Mouse (Mus musculus) liver, embryonic 16.5 days (tissue): Measurements from ENCODE around the gene Tmem217. TPM values are rescaled to one million over a fixed set of nuclear protein-coding genes. Genes with fewer than 3 reads are reported as not detected.
A peak's percentile ranks its signal among the peaks of the same experiment; 100 is the strongest.

Source experiments
- ATAC-seq: fragments of 200-750 bp; cut with Nextera tagmentation; 2 replicates; pipeline ENCODE4 v1.8.0; 2017; ENCODE audit warnings: low read depth, mild to moderate bottlenecking, moderate number of reproducible peaks, moderate library complexity
- H3K27ac ChIP-seq: fragments of 300-500 bp; sonication (generic); 2 replicates; pipeline ENCODE4 v1.5.1; 2014; ENCODE audit warnings: mild to moderate bottlenecking, low read length
- H3K27me3 ChIP-seq: fragments of 300-500 bp; sonication (generic); 2 replicates; pipeline ENCODE4 v1.6.1; 2014; ENCODE audit warnings: low read depth, low read length, mixed read lengths; ENCODE audit not compliant: control insufficient read depth, insufficient read depth
- H3K36me3 ChIP-seq: fragments of 300-500 bp; sonication (generic); 2 replicates; pipeline ENCODE4 v1.6.1; 2014; ENCODE audit warnings: mild to moderate bottlenecking; ENCODE audit not compliant: control insufficient read depth, insufficient read depth
- H3K4me1 ChIP-seq: fragments of 300-500 bp; sonication (generic); 2 replicates; pipeline ENCODE4 v1.6.1; 2014; ENCODE audit warnings: low read depth, low read length, mixed read lengths; ENCODE audit not compliant: control insufficient read depth
- H3K4me2 ChIP-seq: fragments of 300-500 bp; sonication (generic); 2 replicates; pipeline ENCODE4 v1.6.1; 2014; ENCODE audit warnings: low read depth, low read length, mixed read lengths
- H3K4me3 ChIP-seq: fragments of 300-500 bp; sonication (generic); 2 replicates; pipeline ENCODE4 v1.5.1; 2014; ENCODE audit warnings: low read depth, mild to moderate bottlenecking, low read length
- H3K9ac ChIP-seq: fragments of 300-500 bp; sonication (generic); 2 replicates; pipeline ENCODE4 v1.6.1; 2014; ENCODE audit warnings: low read depth, low read length
- H3K9me3 ChIP-seq: fragments of 300-500 bp; sonication (generic); replicated peaks from 2 replicates; pipeline ENCODE4 v1.6.1; 2016; ENCODE audit warnings: low read length; ENCODE audit not compliant: control insufficient read depth
- WGBS: fragments of 180-500 bp; shearing (Covaris S2); extraction: QIAGEN DNeasy Blood & Tissue Kit; methylation state at CpG from one replicate; pipeline ENCODE4 v1.1.7; 2014; ENCODE audit not compliant: insufficient replicate concordance; 5-methylcytosine and 5-hydroxymethylcytosine counted together
- polyA plus RNA-seq: library from polyadenylated mRNA; unstranded; fragments of >200 nt; fragmentation: Nextera tagmentation; extraction: Ambion mirVana; gene quantifications from 2 replicates; pipeline ENCODE4 v1.2.1, GENCODE M21; 2015

Tmem217 gene
- polyA plus RNA-seq, 1 experiment from 2014 or later = not detected

DNA sequence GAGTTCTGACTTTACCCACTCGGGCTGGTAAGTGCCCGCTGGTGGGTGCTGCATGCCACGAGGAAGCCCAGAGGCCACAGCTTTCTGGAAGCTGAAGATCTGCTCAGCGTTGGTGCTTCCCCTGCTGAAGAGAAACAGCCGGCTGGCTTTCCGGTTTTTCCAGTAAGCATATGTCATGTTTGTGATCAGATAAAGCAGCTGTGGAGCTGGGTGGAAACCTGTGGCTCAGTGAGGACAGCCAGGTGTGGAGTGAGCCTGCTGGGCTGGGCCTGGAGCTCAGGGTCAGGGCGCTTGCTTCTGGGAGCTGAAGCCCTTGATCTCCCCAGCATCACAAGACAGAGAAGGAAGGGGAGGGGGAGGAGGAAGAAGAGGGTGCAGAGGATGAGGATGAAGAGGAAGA lies 4.7 kb upstream of the Tmem217 start:
- WGBS = 61% methylated on average over 7 of the region's 7 CpGs
- no peak for ATAC-seq
- Histone ChIP-seq H3K4me3 (no peak overlapping the region), H3K4me2 (no peak overlapping the region), H3K27ac (no peak overlapping the region), H3K27me3 (no peaks in the 10 kb centered on the region), H3K36me3 (no peaks in the 10 kb centered on the region), H3K9me3 (no peaks in the 10 kb centered on the region), H3K9ac (no peak overlapping the region), H3K4me1 (peaks cover 4% of the 10 kb centered on the region; the same call in 1 of the 2 replicates)

DNA sequence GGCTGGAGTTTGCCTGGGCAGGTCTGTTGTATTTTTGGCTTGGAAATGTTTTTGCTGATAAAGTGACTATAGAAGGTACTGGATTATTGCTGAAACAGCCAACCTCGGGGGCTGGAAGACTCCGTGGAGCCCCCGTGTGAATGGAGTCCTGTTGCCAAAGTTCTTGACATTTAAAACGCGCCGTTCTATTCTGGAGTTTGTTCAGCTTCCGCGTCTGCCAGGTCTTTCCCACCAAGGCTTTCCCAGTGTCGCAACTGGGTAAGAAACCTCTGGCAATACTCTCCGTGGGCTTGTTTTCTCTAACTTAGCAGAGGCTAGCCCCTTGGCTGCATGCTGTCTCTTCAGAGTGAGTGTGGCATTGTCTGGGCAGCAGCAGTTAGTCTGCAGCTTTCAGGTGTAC lies 4.3 kb upstream of the Tmem217 start:
- no peaks in the 10 kb centered on the region for H3K9me3 ChIP-seq
- no peak overlapping the region for H3K4me3 ChIP-seq
- H3K27ac ChIP-seq = no peak overlapping the region
- peaks cover 4% of the 10 kb centered on the region; the same call in 1 of the 2 replicates for H3K4me1 ChIP-seq
- no peak for ATAC-seq
- H3K36me3 ChIP-seq = no peaks in the 10 kb centered on the region
- no peak overlapping the region for H3K9ac ChIP-seq
- 78% methylated on average over 10 of the region's 10 CpGs for WGBS
- H3K4me2 ChIP-seq = no peak overlapping the region
- no peaks in the 10 kb centered on the region for H3K27me3 ChIP-seq

DNA sequence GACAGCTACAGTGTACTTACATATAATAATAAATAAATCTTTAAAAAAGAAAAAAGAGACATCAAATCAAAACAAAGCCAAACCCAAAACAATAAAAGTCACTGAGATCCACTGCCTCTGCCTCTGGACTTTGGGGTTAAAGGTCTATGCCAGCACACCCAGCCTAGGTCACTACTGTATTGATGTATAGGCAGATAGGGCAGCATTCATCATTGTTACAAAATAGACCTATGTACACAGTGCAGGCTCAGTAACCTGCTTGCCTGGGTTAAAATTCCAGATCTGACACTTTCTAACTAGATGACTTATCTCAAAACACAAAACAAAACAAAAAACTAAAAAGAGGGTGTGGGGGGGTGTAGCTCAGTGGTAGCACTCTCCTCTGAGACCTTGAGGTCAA lies 2.0 kb upstream of the Tmem217 start:
- Histone ChIP-seq H3K36me3 (no peaks in the 10 kb centered on the region), H3K9me3 (no peaks in the 10 kb centered on the region), H3K9ac (no peak overlapping the region), H3K27ac (peak overlapping the region; percentile 25), H3K27me3 (no peaks in the 10 kb centered on the region), H3K4me2 (no peak overlapping the region), H3K4me1 (peaks cover 19% of the 10 kb centered on the region), H3K4me3 (no peak overlapping the region)
- ATAC-seq = peak; percentile 54

DNA sequence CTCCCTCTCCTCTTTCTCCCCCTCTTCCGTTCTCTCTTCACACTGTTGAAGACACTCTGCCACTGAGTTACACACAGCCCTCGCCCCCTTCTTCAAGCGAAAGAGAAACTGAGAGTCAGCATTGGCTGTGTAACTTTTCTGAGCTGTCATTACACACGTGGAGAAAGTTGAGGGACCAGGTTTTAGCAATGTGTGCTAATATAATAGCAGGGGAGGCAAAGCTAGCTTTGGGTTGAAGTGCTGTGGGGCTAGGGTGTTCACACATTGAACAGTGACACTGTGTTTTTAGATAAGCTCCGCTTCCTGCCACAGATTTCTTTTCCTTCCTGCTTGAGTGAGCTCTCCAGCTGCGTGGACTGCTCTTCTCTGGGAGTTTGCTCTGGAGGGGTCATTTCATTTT lies 1.2 kb downstream of the Tmem217 start:
- peaks cover 19% of the 10 kb centered on the region for H3K4me1 ChIP-seq
- ATAC-seq = no peak
- no peak overlapping the region for H3K9ac ChIP-seq
- WGBS = 12% methylated on average over 6 of the region's 6 CpGs
- no peaks in the 10 kb centered on the region for H3K27me3 ChIP-seq
- no peak overlapping the region for H3K27ac ChIP-seq
- H3K36me3 ChIP-seq = no peaks in the 10 kb centered on the region
- no peak overlapping the region for H3K4me3 ChIP-seq
- no peaks in the 10 kb centered on the region for H3K9me3 ChIP-seq
- H3K4me2 ChIP-seq = peak overlapping the region; percentile 83

DNA sequence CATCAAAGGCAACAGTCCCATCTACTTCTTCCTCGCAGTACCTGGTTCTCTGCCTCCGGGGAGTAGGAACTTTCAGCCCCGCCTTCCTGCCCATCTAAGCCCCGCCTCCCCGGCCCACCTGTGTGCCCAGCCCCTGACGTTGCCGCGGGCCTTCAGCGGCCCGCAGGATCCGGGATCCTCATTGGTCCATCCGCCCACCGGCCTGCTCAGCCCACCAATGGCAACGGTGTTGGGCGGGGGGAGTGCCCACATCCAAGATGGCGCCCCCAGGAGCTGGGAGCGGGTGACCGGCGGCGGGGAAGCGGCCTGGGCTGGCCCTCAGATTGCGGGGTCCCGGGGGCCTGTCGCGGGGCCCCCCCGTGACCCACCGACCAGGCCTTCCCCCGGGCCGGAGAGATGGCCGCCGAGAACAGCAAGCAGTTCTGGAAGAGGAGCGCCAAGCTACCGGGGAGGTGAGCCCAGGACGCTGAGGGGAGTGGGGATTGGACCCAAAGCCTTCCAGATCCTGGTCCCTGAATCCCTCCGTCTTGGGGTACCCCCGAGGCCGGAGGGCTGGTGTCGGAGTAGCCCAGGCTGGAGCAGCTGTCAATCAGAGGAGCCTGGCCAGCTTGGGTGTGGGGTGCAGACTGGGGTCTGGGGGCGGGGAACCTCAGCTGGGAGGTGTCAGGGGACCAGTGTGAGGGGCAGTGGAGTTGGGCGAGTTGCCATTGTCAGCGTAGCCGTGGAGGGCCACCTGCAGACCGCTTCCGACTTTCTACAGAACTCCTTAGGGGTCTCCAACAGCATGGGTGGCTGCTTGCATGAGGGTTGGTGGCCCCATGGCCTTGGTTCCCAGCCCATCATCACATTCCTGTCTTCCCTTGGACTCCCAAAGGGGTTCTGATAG lies 2.4 kb downstream of the Tmem217 start, which contains the start of the genes Gm17657 and Tbc1d22b:
Gene Gm17657, minus strand, starts transcription at position 96 of the 886 bp plus-strand sequence.
Gene Tbc1d22b, plus strand, starts transcription at position 243 of the 886 bp plus-strand sequence.
- Histone ChIP-seq H3K27me3 (no peaks in the 10 kb centered on the region), H3K36me3 (no peaks in the 10 kb centered on the region), H3K9me3 (no peaks in the 10 kb centered on the region), H3K4me1 (peaks cover 19% of the 10 kb centered on the region), H3K9ac (peak within 1 kb of the TSS; percentile 76), H3K4me2 (peak within 1 kb of the TSS; percentile 83), H3K27ac (0 out of 2 replicates have a peak within 1 kb of the TSS, but pooled peaks have one; percentile 8), H3K4me3 (peak within 1 kb of the TSS; percentile 72)
- WGBS = under 1% methylated on average over 44 of the region's 44 CpGs
- ATAC-seq = peak; percentile 98

DNA sequence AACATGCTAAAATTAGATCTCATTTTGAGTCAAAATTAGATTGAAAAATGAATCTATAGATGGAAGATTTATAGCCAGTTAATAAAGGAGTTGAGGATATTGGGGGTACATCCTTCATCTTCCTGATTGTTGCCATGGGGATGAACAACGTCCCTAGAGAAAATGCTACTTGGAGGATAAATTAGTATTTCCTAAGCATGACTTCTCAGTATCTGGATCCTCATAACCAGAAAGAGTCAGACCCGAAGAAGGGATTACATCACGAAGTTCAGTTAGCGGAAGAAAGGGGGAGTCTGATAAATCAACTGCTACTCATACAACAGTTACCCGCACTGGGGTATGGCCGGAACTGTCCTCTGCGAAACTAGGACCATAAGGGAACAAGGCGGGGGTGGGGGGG lies 3.2 kb downstream of the Tmem217 start:
- Histone ChIP-seq H3K36me3 (no peaks in the 10 kb centered on the region), H3K27ac (no peak overlapping the region), H3K9me3 (no peaks in the 10 kb centered on the region), H3K4me2 (peak overlapping the region; percentile 83), H3K4me1 (peaks cover 15% of the 10 kb centered on the region), H3K4me3 (no peak overlapping the region; the same call in 1 of the 2 replicates), H3K27me3 (no peaks in the 10 kb centered on the region), H3K9ac (no peak overlapping the region)
- no peak for ATAC-seq
- 26% methylated on average over 8 of the region's 8 CpGs for WGBS

DNA sequence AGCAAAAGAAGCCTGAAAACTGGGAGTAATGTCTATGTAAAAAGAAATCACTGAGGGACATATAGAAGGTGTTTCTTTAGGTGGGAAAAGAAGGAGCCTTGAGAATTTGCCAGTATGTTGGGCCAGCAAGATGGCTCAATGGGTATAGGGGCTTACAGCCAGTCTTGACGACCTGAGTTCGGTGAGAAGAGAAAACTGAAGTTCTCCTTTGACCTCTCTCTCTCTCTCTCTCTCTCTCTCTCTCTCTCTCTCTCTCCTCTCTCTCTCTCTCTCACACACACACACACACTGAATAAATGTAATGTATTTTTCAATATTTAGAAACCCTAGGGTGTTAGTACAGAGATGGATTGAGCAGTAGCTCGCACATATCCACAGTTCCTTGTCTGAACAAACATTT lies 3.7 kb downstream of the Tmem217 start:
- H3K4me1 ChIP-seq = peaks cover 15% of the 10 kb centered on the region
- no peak for ATAC-seq
- whole genome bisulfite sequencing = 41% methylated on average over 3 of the region's 3 CpGs
- no peak overlapping the region for H3K9ac ChIP-seq
- H3K9me3 ChIP-seq = no peaks in the 10 kb centered on the region
- no peak overlapping the region for H3K27ac ChIP-seq
- no peaks in the 10 kb centered on the region for H3K27me3 ChIP-seq
- H3K36me3 ChIP-seq = no peaks in the 10 kb centered on the region
- H3K4me2 ChIP-seq = no peak overlapping the region
- no peak overlapping the region for H3K4me3 ChIP-seq

DNA sequence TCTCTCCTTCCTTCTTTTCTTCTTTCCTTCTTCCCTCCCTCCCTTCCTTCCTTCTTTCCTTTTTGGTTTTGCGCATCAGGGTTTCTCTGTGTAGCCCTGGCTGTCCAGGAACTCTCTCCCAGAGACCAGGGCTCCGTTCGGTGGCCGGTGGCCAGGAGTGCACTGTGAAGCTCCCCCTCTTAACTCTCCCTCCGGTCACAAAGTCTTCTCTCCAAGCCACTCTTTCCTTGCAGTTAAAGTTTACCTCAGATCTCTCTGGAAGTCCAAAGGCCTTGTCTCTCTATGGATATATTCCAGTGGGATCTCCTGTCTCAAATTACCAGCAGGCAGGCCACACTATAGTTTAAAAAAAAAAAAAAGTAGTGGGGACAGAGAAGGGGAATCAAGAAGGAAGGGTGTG lies 6.9 kb downstream of the Tmem217 start:
- Histone ChIP-seq H3K27ac (no peak overlapping the region), H3K4me3 (no peak overlapping the region), H3K27me3 (no peaks in the 10 kb centered on the region), H3K36me3 (no peaks in the 10 kb centered on the region), H3K9me3 (no peaks in the 10 kb centered on the region), H3K4me1 (peaks cover 4% of the 10 kb centered on the region), H3K4me2 (no peak overlapping the region), H3K9ac (no peak overlapping the region)
- 81% methylated on average over 5 of the region's 5 CpGs for WGBS
- ATAC-seq = no peak

DNA sequence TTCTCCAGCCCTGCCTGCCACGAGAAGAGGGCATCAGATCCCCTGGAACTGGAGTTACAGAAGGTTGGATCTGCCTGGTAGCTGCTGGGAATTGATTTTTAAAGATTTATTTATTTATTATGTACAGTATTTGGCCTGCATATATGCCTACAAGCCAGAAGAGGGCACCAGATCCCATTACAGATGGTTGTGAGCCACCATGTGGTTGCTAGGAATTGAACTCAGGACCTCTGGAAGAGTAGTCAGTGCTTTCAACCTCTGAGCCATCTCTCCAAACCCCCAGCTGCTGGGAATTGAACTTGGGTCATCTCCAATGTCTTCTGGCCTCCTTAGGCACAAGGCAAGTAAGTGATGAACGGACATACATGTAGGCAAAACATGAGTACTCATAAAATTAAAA lies 8.1 kb downstream of the Tmem217 start:
- Histone ChIP-seq H3K4me3 (no peak overlapping the region), H3K4me2 (no peak overlapping the region), H3K4me1 (no peaks in the 10 kb centered on the region; the same call in 1 of the 2 replicates), H3K27me3 (no peaks in the 10 kb centered on the region), H3K9ac (no peak overlapping the region), H3K9me3 (no peaks in the 10 kb centered on the region), H3K36me3 (no peaks in the 10 kb centered on the region), H3K27ac (no peak overlapping the region)
- no peak for ATAC-seq
- WGBS = 58% methylated on average over 2 of the region's 2 CpGs
